Mouse (Mus musculus): ENCODE results near the gene Mab21l1. TPM values are rescaled to one million over a fixed set of nuclear protein-coding genes. Genes with fewer than 3 reads are reported as not detected.

The Mab21l1 gene
- polyA plus RNA-seq, 1 experiment = not detected

DNA sequence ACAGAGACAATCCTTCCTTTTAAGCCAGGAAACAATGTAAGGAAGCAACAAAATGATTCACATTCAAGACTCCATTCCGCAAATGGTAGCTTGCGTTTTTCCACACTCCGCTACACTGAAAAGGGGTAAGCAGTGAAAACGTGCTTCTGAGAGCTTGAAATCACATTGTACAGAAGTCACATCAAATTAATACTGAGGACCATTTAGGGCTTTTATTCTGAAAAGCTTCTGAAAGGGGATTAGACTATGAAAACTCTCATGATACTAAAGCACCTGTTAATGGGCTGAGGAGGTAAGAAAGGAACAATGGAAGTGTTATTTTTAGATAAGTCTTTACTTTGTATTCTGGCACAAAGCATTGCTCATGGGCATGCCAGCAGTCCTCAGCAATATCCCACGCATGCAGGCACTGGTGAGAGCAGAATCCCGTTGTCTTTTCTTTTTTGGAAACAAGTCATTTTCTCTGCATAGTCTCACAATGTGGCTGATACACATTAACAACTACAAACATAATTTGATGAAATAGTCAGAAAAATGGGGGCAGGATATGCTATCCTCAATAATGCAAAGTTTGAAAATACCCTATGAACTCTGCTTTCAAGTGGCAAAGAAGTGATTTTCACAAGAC is 27.2 kb upstream of the Mab21l1 start:
- Histone ChIP-seq H3K4me3 (ENCODE audit: insufficient read depth, low read length) (no peak overlapping the region), H3K4me1 (ENCODE audit: control insufficient read depth, insufficient read depth, low read length) (peaks cover 2% of the 10 kb centered on the region; the same call in 1 of the 2 replicates), H3K27ac (ENCODE audit: insufficient read depth, low read depth, low read length) (no peak overlapping the region)
- TF ChIP-seq POLR2A (IDR thresholded peaks at IDR 0.05; ENCODE audit: borderline replicate concordance, low read depth, low read length) (no peak), CTCF (IDR thresholded peaks at IDR 0.05; ENCODE audit: low read depth, low read length) (no peak)

DNA sequence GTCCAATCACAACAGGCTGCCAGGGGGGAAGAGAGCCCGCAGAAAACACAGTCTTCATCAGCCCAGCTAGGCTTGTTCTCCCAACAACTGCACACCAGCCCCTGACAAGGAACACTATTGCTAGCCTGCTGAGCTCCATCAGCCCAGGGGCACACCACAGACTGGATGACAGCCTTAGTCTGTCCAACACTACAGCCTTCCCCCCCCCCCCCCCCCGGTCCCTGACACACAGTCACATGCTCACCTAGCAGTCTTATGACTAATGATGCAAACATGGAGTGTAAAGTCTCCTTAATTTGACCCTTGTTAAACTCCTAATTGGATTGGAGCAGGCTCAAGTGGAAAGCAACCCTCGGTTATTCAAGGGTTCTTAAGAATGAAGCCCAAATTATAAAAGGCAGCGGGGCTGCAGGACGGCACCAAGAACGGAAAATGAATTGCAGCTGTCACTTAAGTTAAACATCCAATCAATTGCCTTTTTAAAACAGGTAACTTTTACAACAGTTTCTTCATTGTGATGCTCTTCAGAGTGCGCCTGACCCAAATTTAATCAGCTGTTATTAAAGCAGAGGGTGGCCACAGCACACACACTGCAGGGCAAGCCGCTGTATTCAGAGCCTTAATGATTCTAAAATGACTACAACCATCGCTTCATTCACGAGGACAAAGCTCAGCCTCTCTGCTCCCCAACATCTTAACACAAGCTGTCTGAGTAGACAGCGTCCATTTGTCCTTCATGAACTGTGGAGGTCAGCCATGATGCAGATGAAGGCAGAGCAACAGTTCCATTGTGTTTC is 26.3 kb upstream of the Mab21l1 start:
- Histone ChIP-seq H3K4me1 (ENCODE audit: control insufficient read depth, insufficient read depth, low read length) (peaks cover 2% of the 10 kb centered on the region; the same call in 1 of the 2 replicates), H3K27ac (ENCODE audit: insufficient read depth, low read depth, low read length) (no peak overlapping the region)
- no peak for TF ChIP-seq CTCF (IDR thresholded peaks at IDR 0.05; ENCODE audit: low read depth, low read length)
- TF ChIP-seq POLR2A (IDR thresholded peaks at IDR 0.05; ENCODE audit: borderline replicate concordance, low read depth, low read length) = no peak

DNA sequence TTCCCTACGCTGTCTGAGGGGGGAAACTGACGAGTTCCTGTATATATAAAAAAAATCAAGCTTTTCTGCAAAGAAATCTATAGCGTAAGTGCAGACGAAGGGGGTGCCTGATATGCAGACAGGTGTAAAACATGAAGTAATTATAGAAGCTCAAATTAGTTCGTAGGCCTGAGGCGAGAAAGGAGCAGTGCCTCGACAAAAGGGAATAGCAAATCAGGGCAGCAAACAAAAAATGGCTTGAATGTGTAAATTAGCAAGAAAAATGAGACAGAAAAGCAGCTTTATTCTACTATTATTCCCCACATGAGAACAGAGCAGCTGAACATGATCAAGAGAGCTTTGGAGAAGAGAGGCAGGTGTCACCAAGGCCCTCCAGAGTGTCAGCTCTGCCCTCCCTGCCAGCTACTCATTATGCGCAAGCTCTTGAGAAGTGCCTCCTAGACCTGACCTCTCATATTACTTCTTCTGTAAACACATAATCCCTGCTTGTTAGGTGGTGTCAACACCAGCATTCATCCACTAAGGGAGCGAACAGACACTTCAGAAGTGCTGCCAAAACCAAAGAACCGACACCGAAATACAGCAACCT is 25.6 kb upstream of the Mab21l1 start:
- no peak for TF ChIP-seq CTCF (IDR thresholded peaks at IDR 0.05; ENCODE audit: low read depth, low read length)
- no peak for TF ChIP-seq POLR2A (IDR thresholded peaks at IDR 0.05; ENCODE audit: borderline replicate concordance, low read depth, low read length)
- Histone ChIP-seq H3K4me3 (ENCODE audit: insufficient read depth, low read length) (no peak overlapping the region), H3K4me1 (ENCODE audit: control insufficient read depth, insufficient read depth, low read length) (peaks cover 2% of the 10 kb centered on the region; the same call in 1 of the 2 replicates), H3K27ac (ENCODE audit: insufficient read depth, low read depth, low read length) (no peak overlapping the region)

More for the DNA sequence above, 26.3 kb upstream of the Mab21l1 start:
- no peak overlapping the region for H3K4me3 ChIP-seq (ENCODE audit: insufficient read depth, low read length)

DNA sequence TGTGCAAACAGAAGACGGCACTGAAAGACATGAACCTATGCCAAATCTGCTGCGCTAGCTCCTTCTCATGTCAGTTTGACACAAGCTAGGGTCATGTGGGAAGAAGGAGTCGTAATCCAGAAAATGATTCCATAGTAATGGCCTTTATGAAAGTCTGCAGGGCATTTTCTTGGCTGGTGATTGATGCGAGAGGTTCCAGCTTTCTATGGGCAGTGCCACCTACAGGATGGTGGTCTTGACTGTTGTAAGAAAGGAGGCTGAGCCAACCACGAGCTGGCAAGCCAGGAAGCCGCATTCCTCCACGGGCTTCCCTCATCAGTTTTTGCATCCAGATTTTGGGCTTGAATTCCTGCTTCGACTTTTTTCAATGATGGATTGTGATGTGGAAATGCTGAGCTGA is 24.0 kb upstream of the Mab21l1 start:
- Histone ChIP-seq H3K4me1 (ENCODE audit: control insufficient read depth, insufficient read depth, low read length) (peaks cover 2% of the 10 kb centered on the region; the same call in 1 of the 2 replicates), H3K27ac (ENCODE audit: insufficient read depth, low read depth, low read length) (no peak overlapping the region), H3K4me3 (ENCODE audit: insufficient read depth, low read length) (no peak overlapping the region)
- TF ChIP-seq POLR2A (IDR thresholded peaks at IDR 0.05; ENCODE audit: borderline replicate concordance, low read depth, low read length) (no peak), CTCF (IDR thresholded peaks at IDR 0.05; ENCODE audit: low read depth, low read length) (no peak)

DNA sequence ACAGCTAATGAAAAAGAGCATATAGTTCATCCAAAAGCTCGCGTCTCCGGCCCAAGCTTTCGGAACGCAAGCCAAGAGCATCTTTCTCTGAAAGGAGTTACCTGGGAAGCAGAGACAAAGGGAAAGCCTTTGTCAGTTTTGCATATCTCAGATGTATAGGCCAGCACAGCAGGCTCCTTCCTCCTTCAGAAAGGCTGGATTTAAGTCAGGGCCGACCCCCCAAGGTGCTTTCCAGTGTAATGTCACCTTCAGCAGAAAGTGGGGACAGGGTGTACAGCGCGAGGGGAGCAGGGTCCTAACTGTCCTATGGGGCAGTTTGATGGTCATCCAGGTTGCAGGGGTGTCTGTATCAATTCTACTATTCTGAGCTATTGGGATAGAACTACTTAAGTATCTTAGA is 18.7 kb upstream of the Mab21l1 start:
- Histone ChIP-seq H3K4me1 (ENCODE audit: control insufficient read depth, insufficient read depth, low read length) (no peaks in the 10 kb centered on the region), H3K4me3 (ENCODE audit: insufficient read depth, low read length) (no peak overlapping the region), H3K27ac (ENCODE audit: insufficient read depth, low read depth, low read length) (no peak overlapping the region)
- TF ChIP-seq POLR2A (IDR thresholded peaks at IDR 0.05; ENCODE audit: borderline replicate concordance, low read depth, low read length) = no peak
- TF ChIP-seq CTCF (IDR thresholded peaks at IDR 0.05; ENCODE audit: low read depth, low read length) = no peak

DNA sequence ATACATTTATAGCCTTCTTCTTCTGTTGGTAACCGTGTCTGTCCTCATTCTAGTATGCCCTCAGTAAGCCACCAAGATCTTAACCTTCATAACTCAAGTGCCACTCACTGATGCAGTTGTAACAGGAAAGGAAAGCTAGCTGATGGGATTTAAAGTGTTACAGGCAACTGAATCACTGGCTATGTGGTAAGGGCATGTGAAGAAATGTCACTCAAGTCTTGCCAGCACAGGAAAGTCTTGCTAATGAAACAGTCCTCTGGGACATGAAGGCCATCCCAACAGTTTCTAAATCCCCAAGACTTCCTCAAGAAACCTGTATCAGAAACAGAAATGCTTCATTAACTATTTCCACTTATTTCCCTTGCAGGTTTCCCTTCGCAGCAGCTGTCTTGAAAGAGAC is 13.7 kb upstream of the Mab21l1 start:
- TF ChIP-seq POLR2A (IDR thresholded peaks at IDR 0.05; ENCODE audit: borderline replicate concordance, low read depth, low read length) = no peak
- no peak for TF ChIP-seq CTCF (IDR thresholded peaks at IDR 0.05; ENCODE audit: low read depth, low read length)
- H3K27ac ChIP-seq (ENCODE audit: insufficient read depth, low read depth, low read length) = no peak overlapping the region
- no peak overlapping the region for H3K4me3 ChIP-seq (ENCODE audit: insufficient read depth, low read length)
- no peaks in the 10 kb centered on the region for H3K4me1 ChIP-seq (ENCODE audit: control insufficient read depth, insufficient read depth, low read length)

DNA sequence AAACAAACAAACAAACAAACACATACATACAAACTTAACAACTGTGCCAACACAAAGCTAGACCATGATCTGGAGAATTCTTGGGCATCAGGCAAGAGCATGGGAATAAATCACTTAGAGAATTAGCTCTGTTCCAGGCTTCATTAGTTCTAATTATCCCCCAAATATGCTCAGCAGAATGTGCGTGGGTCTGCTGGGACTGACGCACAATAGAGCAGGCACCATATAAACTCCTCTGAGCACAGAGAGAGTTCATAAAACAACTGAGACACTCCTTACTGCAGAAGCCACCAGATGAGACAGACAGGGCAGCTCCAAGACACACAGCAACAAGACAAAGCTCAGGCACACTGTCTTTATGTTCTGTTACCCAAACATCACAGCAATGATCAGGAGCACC is 13.0 kb upstream of the Mab21l1 start:
- TF ChIP-seq POLR2A (IDR thresholded peaks at IDR 0.05; ENCODE audit: borderline replicate concordance, low read depth, low read length) (no peak), CTCF (IDR thresholded peaks at IDR 0.05; ENCODE audit: low read depth, low read length) (no peak)
- Histone ChIP-seq H3K27ac (ENCODE audit: insufficient read depth, low read depth, low read length) (no peak overlapping the region), H3K4me1 (ENCODE audit: control insufficient read depth, insufficient read depth, low read length) (no peaks in the 10 kb centered on the region), H3K4me3 (ENCODE audit: insufficient read depth, low read length) (no peak overlapping the region)

DNA sequence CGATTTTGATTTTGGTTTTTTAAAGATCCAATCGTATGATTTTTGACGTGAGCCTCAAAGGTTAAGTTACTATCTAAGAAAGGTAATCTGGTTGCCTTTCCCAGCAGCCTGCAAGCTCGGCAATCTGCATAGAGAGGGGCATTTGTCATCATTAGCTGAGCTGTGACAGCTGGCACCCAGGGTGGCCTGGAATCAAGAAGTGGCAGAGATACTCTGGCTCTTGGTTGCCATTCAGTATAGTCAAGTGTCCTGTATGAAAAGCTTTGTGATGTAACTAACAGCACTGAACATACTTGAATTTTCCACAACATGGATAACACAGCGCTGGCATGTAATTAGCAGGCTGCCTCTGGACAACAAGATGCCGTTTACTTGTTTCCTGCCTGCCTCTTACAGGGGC is 8.1 kb upstream of the Mab21l1 start:
- Histone ChIP-seq H3K4me1 (ENCODE audit: control insufficient read depth, insufficient read depth, low read length) (no peaks in the 10 kb centered on the region), H3K27ac (ENCODE audit: insufficient read depth, low read depth, low read length) (no peak overlapping the region), H3K4me3 (ENCODE audit: insufficient read depth, low read length) (no peak overlapping the region)
- TF ChIP-seq CTCF (IDR thresholded peaks at IDR 0.05; ENCODE audit: low read depth, low read length) (no peak), POLR2A (IDR thresholded peaks at IDR 0.05; ENCODE audit: borderline replicate concordance, low read depth, low read length) (no peak)

DNA sequence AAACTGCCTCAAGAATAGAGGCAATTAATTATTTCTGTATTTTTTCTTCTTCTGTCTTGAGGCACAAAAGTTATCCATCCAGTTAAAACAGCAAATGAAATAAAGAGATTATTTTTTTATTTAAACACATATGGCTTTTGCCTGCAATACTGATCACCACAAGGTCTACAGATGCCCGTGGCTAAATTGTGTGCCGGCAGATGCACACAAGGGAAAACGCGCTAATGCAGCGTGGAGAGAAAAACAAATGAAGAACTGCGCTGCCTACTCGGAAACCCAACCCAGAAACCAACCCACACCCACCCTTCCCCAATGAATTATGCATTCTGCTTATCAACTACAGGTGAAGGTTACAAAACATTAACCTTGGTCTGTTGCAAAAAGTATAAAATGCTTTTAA is 7.1 kb upstream of the Mab21l1 start:
- Histone ChIP-seq H3K4me1 (ENCODE audit: control insufficient read depth, insufficient read depth, low read length) (no peaks in the 10 kb centered on the region), H3K27ac (ENCODE audit: insufficient read depth, low read depth, low read length) (no peak overlapping the region), H3K4me3 (ENCODE audit: insufficient read depth, low read length) (no peak overlapping the region)
- TF ChIP-seq POLR2A (IDR thresholded peaks at IDR 0.05; ENCODE audit: borderline replicate concordance, low read depth, low read length) = no peak
- no peak for TF ChIP-seq CTCF (IDR thresholded peaks at IDR 0.05; ENCODE audit: low read depth, low read length)

DNA sequence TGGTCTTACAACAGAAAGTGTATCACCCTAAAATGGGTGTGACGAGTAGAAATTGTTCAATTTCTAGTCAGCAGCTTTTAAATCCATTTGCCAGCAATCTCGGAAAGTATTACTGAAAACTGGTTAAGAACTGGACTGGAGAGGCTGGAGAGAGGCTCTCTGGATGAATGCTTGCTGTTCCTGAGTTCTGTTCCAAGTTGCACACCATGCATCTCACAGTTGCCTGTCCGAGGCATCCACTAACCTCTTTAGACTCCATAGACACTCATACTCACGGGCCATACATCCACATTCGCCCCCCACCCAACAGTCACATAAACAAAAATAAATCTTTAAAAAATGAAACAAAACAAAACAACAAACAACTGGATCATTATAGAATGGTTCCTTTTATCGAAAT is 6.6 kb upstream of the Mab21l1 start:
- Histone ChIP-seq H3K4me1 (ENCODE audit: control insufficient read depth, insufficient read depth, low read length) (0 out of 2 replicates have a peak, but pooled peaks cover 3% of the 10 kb centered on the region), H3K4me3 (ENCODE audit: insufficient read depth, low read length) (no peak overlapping the region), H3K27ac (ENCODE audit: insufficient read depth, low read depth, low read length) (no peak overlapping the region)
- no peak for TF ChIP-seq CTCF (IDR thresholded peaks at IDR 0.05; ENCODE audit: low read depth, low read length)
- TF ChIP-seq POLR2A (IDR thresholded peaks at IDR 0.05; ENCODE audit: borderline replicate concordance, low read depth, low read length) = no peak
